Mouse (Mus musculus) hindbrain, embryonic 15.5 days (tissue): ENCODE data around the gene Aoc2. TPM values are rescaled to one million over a fixed set of nuclear protein-coding genes. Genes with fewer than 3 reads are reported as not detected.
A peak's percentile ranks its signal among the peaks of the same experiment; 100 is the strongest.
"Not testable (repeated sequence)": the region's sequence is repeated elsewhere in the genome, so short reads cannot be mapped to it uniquely, and the experiment has no call there.

Experiments used
- ATAC-seq: fragments of 200-750 bp; cut with Nextera tagmentation; 2 replicates; pipeline ENCODE4 v1.8.0; 2017; ENCODE audit warnings: low read depth, moderate number of reproducible peaks, moderate TSS enrichment; ENCODE audit not compliant: low FRiP score
- H3K27ac ChIP-seq: fragments of 300-500 bp; sonication (generic); replicated peaks from 2 replicates; pipeline ENCODE4 v1.5.1; 2015; ENCODE audit warnings: mild to moderate bottlenecking, inconsistent platforms
- H3K27me3 ChIP-seq: fragments of 300-500 bp; sonication (generic); 2 replicates; pipeline ENCODE4 v1.6.1; 2015; ENCODE audit warnings: control low read depth, inconsistent platforms
- H3K36me3 ChIP-seq: fragments of 300-500 bp; sonication (generic); 2 replicates; pipeline ENCODE4 v1.6.1; 2015; ENCODE audit warnings: control low read depth, inconsistent platforms
- H3K4me1 ChIP-seq: fragments of 300-500 bp; sonication (generic); replicated peaks from 2 replicates; pipeline ENCODE4 v1.6.1; 2015; ENCODE audit warnings: control low read depth, inconsistent platforms
- H3K4me2 ChIP-seq: fragments of 300-500 bp; sonication (generic); 2 replicates; pipeline ENCODE4 v1.6.1; 2015; ENCODE audit warnings: moderate library complexity, mild to moderate bottlenecking, inconsistent platforms
- H3K4me3 ChIP-seq: fragments of 300-500 bp; sonication (generic); 2 replicates; pipeline ENCODE4 v1.5.1; 2015; ENCODE audit warnings: mild to moderate bottlenecking, inconsistent platforms
- H3K9ac ChIP-seq: fragments of 300-500 bp; sonication (generic); 2 replicates; pipeline ENCODE4 v1.6.1; 2015; ENCODE audit warnings: inconsistent platforms
- H3K9me3 ChIP-seq: fragments of 300-500 bp; sonication (generic); 2 replicates; pipeline ENCODE4 v1.6.1; 2016; ENCODE audit warnings: control low read depth, inconsistent platforms
- WGBS: fragments of 180-500 bp; shearing (Covaris S2); methylation state at CpG from one replicate; pipeline ENCODE4 v1.1.7; 2015; 5-methylcytosine and 5-hydroxymethylcytosine counted together
- polyA plus RNA-seq: library from polyadenylated mRNA; unstranded; fragments of >200 nt; fragmentation: Nextera tagmentation; extraction: Ambion mirVana; gene quantifications from 2 replicates; pipeline ENCODE4 v1.2.1, GENCODE M21; 2015

Aoc2 gene
- polyA plus RNA-seq, 1 experiment from 2014 or later, result 1.5 TPM

DNA sequence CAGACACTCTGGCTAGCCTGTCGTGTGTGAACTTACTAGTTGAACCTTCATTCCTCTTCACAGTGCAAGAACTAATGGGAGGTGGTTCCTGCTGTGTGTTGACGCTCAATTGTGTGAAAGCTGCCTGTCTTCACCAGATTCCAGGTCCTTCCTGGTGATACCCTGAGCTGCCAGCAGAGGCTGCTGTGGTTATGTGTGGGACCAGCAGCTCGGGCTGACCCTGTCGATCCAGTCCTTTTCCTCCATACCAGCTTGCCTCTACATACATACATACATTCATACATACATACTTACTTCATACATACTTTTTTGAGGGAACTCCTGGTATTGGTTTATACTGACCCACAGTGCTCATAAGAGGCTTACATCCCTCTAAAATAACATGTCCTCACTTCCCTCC lies 1.3 kb upstream of the Aoc2 start:
- 14% methylated on average over 4 of the region's 4 CpGs for WGBS
- no peaks in the 10 kb centered on the region for H3K27me3 ChIP-seq
- ATAC-seq, result no peak; the same call in 1 of the 2 replicates
- H3K4me3 ChIP-seq, result no peak overlapping the region
- no peak overlapping the region for H3K27ac ChIP-seq
- no peaks in the 10 kb centered on the region for H3K9me3 ChIP-seq
- no peak overlapping the region for H3K4me2 ChIP-seq
- H3K9ac ChIP-seq, result no peak overlapping the region
- H3K4me1 ChIP-seq, result no peaks in the 10 kb centered on the region
- peaks cover 59% of the 10 kb centered on the region for H3K36me3 ChIP-seq

DNA sequence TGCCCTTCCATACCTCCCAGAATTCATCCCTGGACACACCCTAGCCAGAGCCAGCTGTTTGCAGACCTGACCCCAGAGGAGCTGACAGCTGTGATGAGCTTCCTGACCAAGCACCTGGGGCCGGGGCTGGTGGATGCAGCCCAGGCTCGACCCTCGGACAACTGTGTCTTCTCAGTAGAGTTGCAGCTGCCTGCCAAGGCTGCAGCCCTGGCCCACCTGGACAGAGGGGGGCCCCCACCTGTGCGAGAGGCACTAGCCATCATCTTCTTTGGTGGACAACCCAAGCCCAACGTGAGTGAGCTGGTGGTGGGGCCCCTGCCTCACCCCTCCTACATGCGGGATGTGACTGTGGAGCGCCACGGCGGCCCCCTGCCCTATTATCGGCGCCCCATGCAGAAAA lies 338 bp downstream of the Aoc2 start:
- H3K4me3 ChIP-seq, H3K4me1 ChIP-seq, H3K9ac ChIP-seq, H3K27me3 ChIP-seq, ATAC-seq, H3K27ac ChIP-seq, H3K9me3 ChIP-seq, H3K4me2 ChIP-seq: not testable (repeated sequence)
- H3K36me3 ChIP-seq, result peaks cover 44% of the 10 kb centered on the region
- WGBS, result 97% methylated on average over 11 of the region's 11 CpGs

DNA sequence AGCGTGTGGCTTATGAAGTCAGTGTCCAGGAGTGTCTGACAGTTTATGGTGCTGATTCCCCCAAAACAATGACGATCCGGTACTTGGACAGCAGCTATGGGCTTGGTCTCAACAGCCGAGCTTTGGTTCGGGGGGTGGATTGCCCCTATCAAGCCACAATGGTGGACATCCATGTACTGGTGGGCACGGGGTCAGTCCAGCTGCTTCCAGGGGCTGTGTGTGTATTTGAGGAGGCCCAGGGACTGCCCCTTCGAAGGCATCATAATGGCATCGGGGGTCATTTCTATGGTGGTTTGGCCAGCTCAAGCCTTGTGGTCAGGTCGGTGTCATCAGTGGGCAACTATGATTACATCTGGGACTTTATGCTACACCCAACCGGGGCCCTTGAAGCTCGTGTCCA lies 1.3 kb downstream of the Aoc2 start:
- peaks cover 34% of the 10 kb centered on the region for H3K36me3 ChIP-seq
- no peak overlapping the region for H3K4me3 ChIP-seq
- H3K9ac ChIP-seq, result no peak overlapping the region
- WGBS, result 87% methylated on average over 11 of the region's 11 CpGs
- no peaks in the 10 kb centered on the region for H3K9me3 ChIP-seq
- H3K4me1 ChIP-seq, result no peaks in the 10 kb centered on the region
- H3K27ac ChIP-seq, result no peak overlapping the region
- no peak overlapping the region for H3K4me2 ChIP-seq
- H3K27me3 ChIP-seq, result no peaks in the 10 kb centered on the region
- no peak for ATAC-seq

DNA sequence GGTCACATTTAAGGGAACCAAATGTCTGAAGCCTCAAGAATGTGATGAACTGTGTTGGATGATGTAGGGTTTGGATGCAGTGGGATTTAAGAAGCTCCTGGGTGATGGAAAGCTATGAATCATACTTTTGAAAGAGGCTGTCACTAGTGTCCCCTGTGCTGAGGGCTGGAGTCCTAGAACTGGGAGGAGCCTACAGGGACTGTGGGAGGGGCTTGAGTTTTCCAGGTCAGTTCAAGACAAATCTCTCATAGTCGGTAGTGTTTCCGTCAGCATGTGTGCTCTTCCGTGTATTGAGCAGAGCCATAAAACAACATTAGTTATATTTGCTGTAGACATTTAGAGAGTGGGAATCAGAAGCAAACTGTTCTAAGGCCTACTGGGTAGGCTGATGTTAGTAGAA lies 2.4 kb downstream of the Aoc2 start:
- Histone ChIP-seq H3K9ac (no peak overlapping the region), H3K36me3 (peaks cover 22% of the 10 kb centered on the region), H3K4me3 (no peak overlapping the region), H3K4me1 (no peaks in the 10 kb centered on the region), H3K9me3 (no peaks in the 10 kb centered on the region), H3K4me2 (no peak overlapping the region), H3K27me3 (no peaks in the 10 kb centered on the region), H3K27ac (no peak overlapping the region)
- no peak for ATAC-seq
- WGBS, result 43% methylated on average over 3 of the region's 3 CpGs

DNA sequence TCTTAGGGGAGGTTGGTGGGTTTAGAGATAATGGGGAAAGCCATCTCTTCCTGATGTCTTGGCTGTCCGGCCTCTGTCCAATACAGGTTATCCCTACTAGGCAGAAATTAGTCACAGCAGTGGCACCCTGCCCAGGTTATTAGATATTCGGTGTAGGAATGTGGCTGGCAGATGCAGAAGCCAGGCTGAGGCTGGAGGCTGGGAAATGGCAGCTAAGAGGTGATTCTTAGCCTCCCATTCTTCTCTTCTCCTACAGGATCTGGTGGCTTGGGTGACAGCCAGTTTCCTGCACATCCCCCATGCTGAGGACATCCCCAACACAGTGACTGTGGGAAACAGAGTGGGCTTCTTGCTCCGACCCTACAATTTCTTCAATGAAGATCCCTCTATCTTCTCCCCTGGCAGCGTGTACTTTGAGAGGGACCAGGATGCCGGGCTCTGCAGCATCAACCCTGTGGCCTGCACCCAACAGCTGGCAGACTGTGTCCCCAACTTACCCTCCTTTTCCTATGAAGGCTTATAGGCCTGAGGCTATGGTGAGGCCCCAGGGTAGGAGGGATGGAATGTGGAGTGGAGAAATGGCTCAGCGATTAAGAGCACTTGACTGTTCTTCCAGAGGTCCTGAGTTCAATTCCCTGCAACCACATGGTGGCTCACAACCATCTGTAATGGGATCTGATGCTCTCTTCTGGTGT lies 4.2 kb downstream of the Aoc2 start:
- Histone ChIP-seq H3K4me1 (no peaks in the 10 kb centered on the region), H3K4me3 (no peak overlapping the region), H3K36me3 (peaks cover 6% of the 10 kb centered on the region), H3K27ac (no peak overlapping the region), H3K9me3 (no peaks in the 10 kb centered on the region), H3K9ac (no peak overlapping the region), H3K27me3 (no peaks in the 10 kb centered on the region), H3K4me2 (no peak overlapping the region)
- no peak for ATAC-seq
- 81% methylated on average over 6 of the region's 6 CpGs for WGBS

DNA sequence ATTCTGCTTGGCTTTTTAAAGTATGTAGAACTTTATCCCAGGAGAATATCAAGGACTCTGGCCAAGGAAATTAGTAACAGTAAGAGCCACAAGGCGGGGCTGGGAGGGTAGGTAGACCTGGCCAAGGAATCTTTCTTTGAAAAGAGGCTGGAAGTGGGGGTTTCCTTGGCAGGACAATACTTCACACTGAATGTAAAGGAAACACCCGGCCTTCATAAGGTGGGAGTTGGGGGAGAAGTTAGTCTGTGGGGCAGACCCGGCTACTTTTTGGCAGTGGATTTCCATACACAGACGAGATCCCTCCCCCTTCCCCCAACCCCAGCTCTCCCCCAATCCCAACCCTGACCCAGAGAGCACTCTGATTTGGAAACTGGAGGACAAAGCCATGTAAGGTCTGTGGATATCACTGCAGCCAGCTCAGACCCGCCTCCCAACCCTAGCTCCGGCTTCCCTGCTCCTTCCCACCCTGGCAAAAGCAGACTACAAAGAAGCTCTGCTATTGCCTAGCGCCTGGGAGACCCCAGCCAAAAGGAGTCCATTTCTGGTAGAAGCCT lies 5.6 kb downstream of the Aoc2 start, which contains the start of gene Aoc3:
Aoc3 (plus strand) TSS at position 235 of the 554 bp plus-strand sequence.
- 74% methylated on average over 7 of the region's 7 CpGs for WGBS
- Histone ChIP-seq H3K27ac (no peak within 1 kb of the TSS), H3K9me3 (no peaks in the 10 kb centered on the region), H3K4me3 (no peak within 1 kb of the TSS), H3K4me1 (no peaks in the 10 kb centered on the region), H3K36me3 (no peaks in the 10 kb centered on the region), H3K27me3 (no peaks in the 10 kb centered on the region), H3K4me2 (no peak within 1 kb of the TSS), H3K9ac (no peak within 1 kb of the TSS)
- ATAC-seq, result no peak

DNA sequence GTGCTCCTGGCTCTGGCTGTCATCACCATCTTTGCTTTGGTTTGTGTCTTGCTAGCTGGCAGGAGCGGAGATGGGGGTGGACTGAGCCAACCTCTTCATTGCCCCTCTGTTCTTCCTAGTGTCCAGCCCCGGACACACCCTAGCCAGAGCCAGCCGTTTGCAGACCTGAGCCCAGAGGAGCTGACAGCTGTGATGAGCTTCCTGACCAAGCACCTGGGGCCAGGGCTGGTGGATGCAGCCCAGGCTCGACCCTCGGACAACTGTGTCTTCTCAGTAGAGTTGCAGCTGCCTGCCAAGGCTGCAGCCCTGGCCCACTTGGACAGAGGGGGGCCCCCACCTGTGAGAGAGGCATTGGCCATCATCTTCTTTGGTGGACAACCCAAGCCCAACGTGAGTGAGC lies 6.1 kb downstream of the Aoc2 start:
- WGBS, result 80% methylated on average over 6 of the region's 6 CpGs

DNA sequence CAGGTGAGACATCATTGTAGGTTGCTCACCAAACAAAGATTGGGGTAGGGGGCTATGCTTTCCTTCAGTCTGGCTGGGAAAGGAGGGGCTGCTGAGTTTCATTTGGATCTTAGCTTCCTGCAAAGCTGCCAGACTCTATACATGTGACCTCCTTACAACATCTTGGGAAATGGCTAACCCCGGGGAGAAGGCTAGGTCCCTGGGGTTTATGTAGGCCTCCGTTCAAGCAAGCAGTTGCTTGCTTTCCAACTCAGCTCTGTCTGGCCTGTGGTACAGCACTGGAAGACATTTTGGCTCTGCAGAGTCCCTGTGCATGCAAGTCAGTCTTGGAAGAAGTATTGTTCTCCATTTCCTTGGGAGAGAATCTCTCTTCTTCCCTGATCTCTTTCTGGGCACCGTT lies 7.7 kb downstream of the Aoc2 start:
- 90% methylated on average over 3 of the region's 3 CpGs for WGBS

More for the DNA sequence above, 6.1 kb downstream of the Aoc2 start:
- H3K4me1 ChIP-seq, H3K9ac ChIP-seq, ATAC-seq, H3K27ac ChIP-seq, H3K4me3 ChIP-seq, H3K27me3 ChIP-seq, H3K9me3 ChIP-seq, H3K4me2 ChIP-seq, H3K36me3 ChIP-seq: not testable (repeated sequence)

DNA sequence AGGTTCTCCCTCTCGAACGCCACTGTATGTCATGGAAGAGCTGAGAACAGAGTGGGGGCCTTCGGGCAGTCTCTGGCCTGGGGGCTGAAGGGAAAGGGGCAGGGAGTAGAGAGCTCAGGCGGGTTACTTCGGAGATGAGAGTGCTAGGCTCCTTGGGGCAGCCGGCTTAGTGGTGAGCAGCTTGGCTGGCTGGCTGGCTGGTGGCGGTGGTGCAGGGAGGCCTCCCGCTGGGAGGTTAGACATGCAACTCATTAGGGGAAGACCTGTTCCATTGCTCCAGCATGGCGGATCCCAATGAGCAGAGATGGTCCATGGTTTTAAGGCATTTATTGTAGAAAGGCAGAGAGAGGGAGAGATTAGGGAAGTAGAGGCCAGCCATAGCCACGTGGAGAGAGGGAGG lies 9.2 kb downstream of the Aoc2 start:
- 28% methylated on average over 10 of the region's 10 CpGs for WGBS
- H3K36me3 ChIP-seq, result no peaks in the 10 kb centered on the region
- H3K9me3 ChIP-seq, result no peaks in the 10 kb centered on the region
- no peak overlapping the region for H3K4me2 ChIP-seq
- peaks cover 17% of the 10 kb centered on the region for H3K4me1 ChIP-seq
- ATAC-seq, result no peak
- H3K4me3 ChIP-seq, result no peak overlapping the region
- H3K27ac ChIP-seq, result no peak overlapping the region
- H3K27me3 ChIP-seq, result no peaks in the 10 kb centered on the region
- no peak overlapping the region for H3K9ac ChIP-seq

More for the DNA sequence above, 7.7 kb downstream of the Aoc2 start:
- Histone ChIP-seq H3K4me1 (peaks cover 5% of the 10 kb centered on the region), H3K4me2 (no peak overlapping the region), H3K27me3 (no peaks in the 10 kb centered on the region), H3K9ac (no peak overlapping the region), H3K9me3 (no peaks in the 10 kb centered on the region), H3K36me3 (no peaks in the 10 kb centered on the region), H3K27ac (no peak overlapping the region), H3K4me3 (no peak overlapping the region)
- ATAC-seq, result no peak

DNA sequence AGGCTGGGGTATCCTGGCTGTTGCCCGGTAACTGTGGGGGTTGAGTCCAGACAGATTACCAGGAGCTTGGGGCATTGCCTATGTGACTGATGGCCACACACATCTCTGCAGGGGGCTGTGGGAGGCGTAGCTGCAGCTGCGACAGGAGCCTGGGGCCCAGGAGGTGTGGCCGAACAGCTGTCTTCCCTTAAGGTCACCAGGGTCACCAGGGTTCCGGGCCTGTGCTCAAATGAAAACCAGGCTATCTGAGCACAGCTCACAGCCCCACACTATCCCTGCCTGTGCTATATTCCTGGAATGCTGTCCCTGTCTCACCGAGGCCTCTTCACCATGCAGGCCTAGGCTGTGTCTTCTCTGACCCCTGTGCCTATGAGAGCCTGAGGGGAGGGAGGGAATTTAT lies 9.7 kb downstream of the Aoc2 start:
- no peaks in the 10 kb centered on the region for H3K9me3 ChIP-seq

DNA sequence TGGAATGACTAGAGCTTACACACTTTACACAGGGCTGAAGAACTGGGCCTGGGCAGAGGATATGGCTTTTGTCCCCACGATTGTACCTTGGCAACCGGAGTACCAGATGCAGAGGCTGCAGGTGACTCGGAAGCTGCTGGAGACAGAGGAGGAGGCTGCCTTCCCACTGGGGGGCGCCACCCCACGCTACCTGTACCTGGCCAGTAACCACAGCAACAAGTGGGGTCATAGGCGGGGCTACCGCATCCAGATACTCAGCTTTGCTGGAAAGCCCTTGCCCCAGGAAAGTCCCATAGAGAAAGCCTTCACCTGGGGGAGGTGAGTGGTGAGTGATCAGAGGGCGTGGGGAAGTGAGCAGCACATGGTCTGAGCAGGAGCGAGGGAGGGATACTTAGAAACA lies 10.8 kb downstream of the Aoc2 start:
- H3K4me1 ChIP-seq, result peaks cover 17% of the 10 kb centered on the region
- ATAC-seq, result no peak
- no peak overlapping the region for H3K4me2 ChIP-seq
- H3K9me3 ChIP-seq, result no peaks in the 10 kb centered on the region
- 85% methylated on average over 9 of the region's 9 CpGs for WGBS
- H3K9ac ChIP-seq, result no peak overlapping the region
- no peaks in the 10 kb centered on the region for H3K27me3 ChIP-seq
- no peaks in the 10 kb centered on the region for H3K36me3 ChIP-seq
- no peak overlapping the region for H3K27ac ChIP-seq
- no peak overlapping the region for H3K4me3 ChIP-seq

More for the DNA sequence above, 9.7 kb downstream of the Aoc2 start:
- Histone ChIP-seq H3K27ac (no peak overlapping the region), H3K9ac (no peak overlapping the region), H3K4me3 (no peak overlapping the region), H3K36me3 (no peaks in the 10 kb centered on the region), H3K4me2 (no peak overlapping the region), H3K4me1 (peaks cover 17% of the 10 kb centered on the region), H3K27me3 (no peaks in the 10 kb centered on the region)
- WGBS, result 9% methylated on average over 6 of the region's 6 CpGs
- ATAC-seq, result no peak

DNA sequence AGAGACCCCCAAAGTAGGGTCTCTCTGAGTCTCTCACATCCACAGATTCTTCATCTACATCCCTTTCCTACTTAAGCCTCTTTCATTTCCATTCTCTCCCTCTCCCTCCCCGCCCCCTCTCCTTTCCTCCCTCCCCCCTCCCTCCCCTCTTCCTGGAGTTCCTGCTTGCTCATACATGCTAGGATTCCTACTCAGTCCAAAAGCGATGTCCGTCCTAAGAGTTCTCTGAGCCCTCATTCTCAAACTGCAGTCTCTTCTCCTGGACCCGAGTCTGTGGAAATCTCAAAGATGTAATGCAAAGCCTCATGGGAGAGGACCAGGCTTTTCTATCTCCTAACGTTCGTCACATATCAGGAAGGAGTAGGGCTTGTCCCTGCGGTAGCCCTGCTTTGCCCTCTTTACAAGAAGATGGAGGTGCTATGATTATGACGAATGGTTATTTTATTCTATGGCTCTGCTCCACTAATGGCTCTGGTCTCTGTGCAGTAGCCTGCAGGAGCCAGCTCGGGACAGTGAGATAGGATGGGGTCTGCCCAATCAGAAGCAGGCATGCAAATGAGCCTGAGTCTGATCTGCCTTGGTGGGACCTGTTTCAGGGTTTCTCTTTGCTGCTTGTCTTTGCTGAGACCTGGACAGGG lies 13.4 kb downstream of the Aoc2 start:
- Histone ChIP-seq H3K4me3 (peak overlapping the region; percentile 33), H3K9me3 (no peaks in the 10 kb centered on the region), H3K9ac (peak overlapping the region; percentile 40), H3K4me1 (peaks cover 17% of the 10 kb centered on the region), H3K4me2 (peak overlapping the region; percentile 63), H3K36me3 (no peaks in the 10 kb centered on the region), H3K27ac (peak overlapping the region; percentile 71), H3K27me3 (no peaks in the 10 kb centered on the region)
- peak; percentile 88 for ATAC-seq
- 1% methylated on average over 9 of the region's 9 CpGs for WGBS
